Mouse (Mus musculus) embryonic fibroblast, embryonic 13.5 days (primary cell): Measurements from ENCODE around the gene Wfdc13.

ENCODE experiments used
- CTCF ChIP-seq: IDR thresholded peaks from 2 replicates; pipeline ENCODE4 v1.5.1; 2011; ENCODE audit warnings: mild to moderate bottlenecking, control low read depth, low read length, moderate library complexity, borderline replicate concordance; ENCODE audit not compliant: insufficient read depth
- POLR2A ChIP-seq: IDR thresholded peaks from 2 replicates; pipeline ENCODE4 v1.6.1; 2011; ENCODE audit warnings: low read depth, mild to moderate bottlenecking, control low read depth, low read length, moderate library complexity

GRCm38 (mm10) chr2:164723276-164723675 lies 38.4 kb downstream of the Wfdc13 start:
- TF ChIP-seq CTCF (no peak), POLR2A (no peak)
